Mouse (Mus musculus) spleen, adult 2 months (tissue): Measurements from ENCODE around the gene BC049352. TPM values are rescaled to one million over a fixed set of nuclear protein-coding genes. Genes with fewer than 3 reads are reported as not detected.

ENCODE experiments used
- DNase-seq, 2 experiments: peaks; one replicate each; pipeline versions ENCODE4 v3.0.0 to v3.0.0-alpha.2; 2012 to 2021; ENCODE audit warnings: low spot score in 2 of 2, low read depth in 1 of 2
- H3K27ac ChIP-seq: fragments of 200-500 bp; 2 replicates; pipeline ENCODE4 v1.5.1; 2012; ENCODE audit warnings: low read length, inconsistent platforms; ENCODE audit not compliant: insufficient read depth
- H3K27me3 ChIP-seq: fragments of 200-500 bp; 2 replicates; pipeline ENCODE4 v1.6.1; 2012; ENCODE audit warnings: mild to moderate bottlenecking, moderate library complexity, low read length, inconsistent platforms; ENCODE audit not compliant: control insufficient read depth, insufficient read depth
- H3K36me3 ChIP-seq: fragments of 200-500 bp; 2 replicates; pipeline ENCODE4 v1.6.1; 2012; ENCODE audit warnings: mild to moderate bottlenecking, low read length, inconsistent platforms; ENCODE audit not compliant: control insufficient read depth, insufficient read depth
- H3K4me1 ChIP-seq: fragments of 200-500 bp; 2 replicates; pipeline ENCODE4 v1.6.1; 2011; ENCODE audit warnings: inconsistent platforms; ENCODE audit not compliant: control insufficient read depth, insufficient read depth, insufficient read length
- H3K4me3 ChIP-seq: fragments of 200-500 bp; 2 replicates; pipeline ENCODE4 v1.5.1; 2011; ENCODE audit warnings: mild to moderate bottlenecking, inconsistent platforms; ENCODE audit not compliant: insufficient read depth, insufficient read length; ENCODE audit errors: extremely low read depth
- CTCF ChIP-seq: fragments of 200-500 bp; IDR thresholded peaks from 2 replicates; pipeline ENCODE4 v1.5.1; 2011; ENCODE audit warnings: mild to moderate bottlenecking, inconsistent platforms; ENCODE audit not compliant: insufficient read depth, insufficient read length, insufficient replicate concordance; ENCODE audit errors: extremely low read depth
- POLR2A ChIP-seq: fragments of 200-500 bp; IDR thresholded peaks from 2 replicates; pipeline ENCODE4 v1.6.1; 2011; ENCODE audit warnings: low read depth, low read length, inconsistent platforms
- WGBS: fragments of 180-500 bp; shearing (Covaris S2); methylation state at CpG from one replicate; pipeline ENCODE4 v1.1.7; 2018; 5-methylcytosine and 5-hydroxymethylcytosine counted together
- polyA plus RNA-seq: library from polyadenylated mRNA; depleted of rRNA; stranded (reverse); fragments of >200 nt; gene quantifications from 2 replicates; pipeline ENCODE4 v1.2.3, GENCODE M21; 2012

The BC049352 gene
- polyA plus RNA-seq, 1 experiment: 0.37 TPM

GRCm38 (mm10) chr9:45171073-45171610 lies 10.7 kb upstream of the BC049352 start:
- Histone ChIP-seq H3K27ac (no peak overlapping the region), H3K36me3 (no peaks in the 10 kb centered on the region), H3K4me3 (no peak overlapping the region), H3K4me1 (no peaks in the 10 kb centered on the region), H3K27me3 (no peaks in the 10 kb centered on the region)
- no peak for DNase-seq
- 100% methylated on average over 1 of the region's 1 CpGs for WGBS
- TF ChIP-seq CTCF: no peak
- TF ChIP-seq POLR2A: no peak

DNA sequence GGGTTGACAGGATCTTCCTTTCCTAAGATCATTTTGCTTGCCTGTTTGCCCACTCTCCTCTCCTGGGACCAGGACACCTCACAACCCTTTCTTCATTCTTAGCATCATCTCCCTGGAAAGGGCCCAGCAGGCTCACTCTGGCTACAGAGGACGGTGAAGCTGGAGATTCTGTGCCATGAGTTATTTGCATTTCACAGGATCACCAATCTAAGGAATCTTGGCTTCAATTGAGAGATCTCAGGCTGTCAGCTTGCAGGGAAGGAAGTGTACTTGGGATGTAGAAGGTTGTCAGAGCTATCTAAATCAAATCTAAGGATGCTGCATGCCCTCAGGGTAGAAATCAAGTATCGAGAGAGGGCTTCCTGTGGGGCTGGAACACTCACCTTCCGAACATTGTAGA lies 8.3 kb upstream of the BC049352 start:
- no peak for DNase-seq
- Histone ChIP-seq H3K27me3 (no peaks in the 10 kb centered on the region), H3K4me1 (no peaks in the 10 kb centered on the region), H3K27ac (no peak overlapping the region), H3K4me3 (no peak overlapping the region), H3K36me3 (no peaks in the 10 kb centered on the region)
- 81% methylated on average over 3 of the region's 3 CpGs for WGBS
- TF ChIP-seq POLR2A (no peak), CTCF (no peak)

GRCm38 (mm10) chr9:45179282-45179681 lies 2.5 kb upstream of the BC049352 start:
- Histone ChIP-seq H3K4me1 (peaks cover 11% of the 10 kb centered on the region; the same call in 1 of the 2 replicates), H3K36me3 (no peaks in the 10 kb centered on the region), H3K27me3 (no peaks in the 10 kb centered on the region), H3K4me3 (no peak overlapping the region), H3K27ac (no peak overlapping the region)
- TF ChIP-seq CTCF (no peak), POLR2A (no peak)
- DNase-seq: no peak
- 43% methylated on average over 5 of the region's 5 CpGs for WGBS

GRCm38 (mm10) chr9:45182521-45182920 lies 714 bp downstream of the BC049352 start:
- H3K36me3 ChIP-seq: no peaks in the 10 kb centered on the region
- H3K4me1 ChIP-seq: peaks cover 11% of the 10 kb centered on the region; the same call in 1 of the 2 replicates
- DNase-seq: no peak
- WGBS: 12% methylated on average over 3 of the region's 3 CpGs
- TF ChIP-seq POLR2A (no peak), CTCF (no peak)
- H3K27ac ChIP-seq: no peak overlapping the region
- no peaks in the 10 kb centered on the region for H3K27me3 ChIP-seq
- no peak overlapping the region for H3K4me3 ChIP-seq

DNA sequence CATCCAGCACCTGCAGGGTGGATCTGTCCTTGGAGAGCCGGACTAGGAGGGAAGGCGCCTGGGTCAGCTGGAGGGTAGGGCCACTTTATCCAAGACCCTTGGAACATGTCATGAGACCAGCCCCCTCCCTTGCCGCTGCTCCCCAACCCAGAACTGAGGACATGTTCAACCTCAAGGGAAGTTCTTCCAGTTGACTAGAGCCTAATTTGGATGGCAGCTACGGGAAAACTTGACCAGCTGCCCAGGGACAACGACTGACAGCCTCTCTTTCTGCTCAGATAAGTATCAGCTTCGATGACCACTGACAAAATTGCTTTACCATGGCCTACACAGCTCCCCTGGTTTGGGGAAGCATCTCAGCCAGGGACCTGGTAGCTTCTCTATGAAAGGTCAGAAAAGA lies 1.5 kb downstream of the BC049352 start:
- Histone ChIP-seq H3K4me3 (no peak overlapping the region), H3K27me3 (no peaks in the 10 kb centered on the region), H3K4me1 (peaks cover 11% of the 10 kb centered on the region; the same call in 1 of the 2 replicates), H3K36me3 (no peaks in the 10 kb centered on the region), H3K27ac (no peak overlapping the region)
- DNase-seq: no peak
- WGBS: 74% methylated on average over 6 of the region's 6 CpGs
- no peak for TF ChIP-seq POLR2A
- no peak for TF ChIP-seq CTCF

DNA sequence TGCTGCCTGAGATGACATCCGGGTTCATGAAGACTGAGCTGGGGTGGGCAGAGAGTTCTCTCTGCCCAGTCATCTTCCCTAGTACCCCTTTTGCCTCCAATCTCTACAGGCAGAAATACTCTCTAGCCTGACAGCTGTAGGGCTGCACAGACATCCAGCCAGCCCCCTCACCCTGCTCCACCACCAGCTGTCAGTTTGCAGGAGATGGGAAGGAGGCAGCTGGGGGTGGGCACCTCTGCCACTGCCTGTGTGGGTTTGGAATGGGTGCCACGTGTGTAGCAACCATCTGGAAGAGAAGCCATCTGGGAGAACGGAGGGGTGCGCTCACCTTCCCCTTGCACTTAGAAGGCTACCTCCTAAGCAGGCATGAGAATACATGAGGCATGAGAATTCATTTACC lies 3.4 kb downstream of the BC049352 start:
- Histone ChIP-seq H3K4me3 (no peak overlapping the region), H3K36me3 (no peaks in the 10 kb centered on the region), H3K27me3 (no peaks in the 10 kb centered on the region), H3K4me1 (peaks cover 11% of the 10 kb centered on the region; the same call in 1 of the 2 replicates), H3K27ac (no peak overlapping the region)
- TF ChIP-seq CTCF: no peak
- TF ChIP-seq POLR2A: no peak
- 36% methylated on average over 4 of the region's 4 CpGs for WGBS
- no peak for DNase-seq
